8 mouse cellular contexts compared by ENCODE assay signal in the genomic region with DNA sequence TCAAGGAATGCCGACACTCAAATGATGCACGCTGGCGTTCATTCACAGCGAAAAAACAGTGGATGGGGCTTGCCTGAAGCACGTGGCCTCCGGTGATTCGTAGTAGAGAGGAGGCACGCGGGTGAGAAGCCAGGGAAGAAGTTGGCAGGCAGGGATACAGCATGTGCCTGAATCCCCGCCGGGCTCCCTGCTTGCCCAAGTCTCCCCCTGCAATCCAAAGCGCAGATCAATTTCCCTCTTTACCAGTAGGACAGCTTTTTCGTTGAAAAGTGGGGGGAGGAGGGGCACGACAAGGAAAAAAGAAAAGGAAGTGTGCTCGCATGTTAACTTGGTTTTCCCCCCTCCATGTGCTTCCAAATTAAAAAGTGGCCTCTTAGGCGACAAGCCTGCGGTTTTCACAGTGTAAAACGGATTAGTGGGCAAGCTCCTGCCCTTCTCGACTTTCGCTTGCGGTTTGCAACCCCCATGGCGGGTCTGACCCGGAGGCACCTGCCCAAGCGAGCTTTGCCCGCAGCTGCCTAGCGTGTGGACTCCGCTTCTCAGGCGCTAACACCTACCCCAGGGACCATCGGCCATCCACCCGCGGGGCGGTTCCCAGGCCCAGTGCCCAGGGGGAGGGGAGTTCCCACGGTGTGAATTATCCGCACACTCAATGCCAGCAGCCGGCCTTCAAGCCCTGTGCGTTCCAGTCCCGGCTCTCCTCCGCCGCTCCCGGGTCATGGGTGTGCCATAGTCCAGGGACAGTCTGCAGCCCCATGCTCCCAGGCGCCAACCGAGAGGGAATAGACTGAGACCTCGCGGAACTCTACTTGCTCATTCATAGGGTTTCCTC. TPM values are rescaled to one million over a fixed set of nuclear protein-coding genes. Genes with fewer than 3 reads are reported as not detected.
DNase-seq lines count a peak whose midpoint lies in the region; ATAC-seq and TF ChIP-seq lines count a peak whose summit lies in the region.

No protein-coding gene starts in this region.

- ATAC-seq in embryonic facial prominence, embryonic 14.5 days (ENCODE audit: low read depth), result peak; percentile 11
- ATAC-seq in heart, embryonic 14.5 days (ENCODE audit: insufficient number of reproducible peaks, insufficient read depth, low FRiP score, low read depth), result 0 out of 2 replicates have a peak, but pooled peaks have one; percentile 8
- peak; percentile 4 for ATAC-seq in kidney, postnatal 0 days (replicated peaks; ENCODE audit: low FRiP score, low read depth)
- ATAC-seq in megakaryocyte, adult 5-6 weeks (ENCODE audit: poor library complexity, severe bottlenecking), result peak; percentile 6; the same call in 1 of the 2 replicates

- H3K36me3 ChIP-seq in embryonic facial prominence, embryonic 14.5 days (ENCODE audit: control insufficient read depth, insufficient read depth, low read length), result no peaks in the 10 kb centered on the region
- H3K36me3 ChIP-seq in heart, embryonic 14.5 days (ENCODE audit: control insufficient read depth, insufficient read depth, low read length), result no peaks in the 10 kb centered on the region
- H3K36me3 ChIP-seq in kidney, postnatal 0 days (ENCODE audit: insufficient read depth, low read length), result no peaks in the 10 kb centered on the region

- under 1% methylated on average over 43 of the region's 44 CpGs for WGBS in embryonic facial prominence, embryonic 14.5 days
- under 1% methylated on average over 44 of the region's 44 CpGs for WGBS in heart, embryonic 14.5 days
- under 1% methylated on average over 44 of the region's 44 CpGs for WGBS in kidney, postnatal 0 days

- no peak for TF ChIP-seq CTCF in kidney, postnatal 0 days (IDR thresholded peaks at IDR 0.05; ENCODE audit: low read depth)

- H3K4me1 ChIP-seq in embryonic facial prominence, embryonic 14.5 days (ENCODE audit: control insufficient read depth, insufficient read depth, low read length), result peaks cover 13% of the 10 kb centered on the region
- H3K4me1 ChIP-seq in heart, embryonic 14.5 days (ENCODE audit: control insufficient read depth in 2 of 2, insufficient read depth in 2 of 2, low read length in 2 of 2), result peaks cover 3 to 5% of the 10 kb centered on the region in 2 experiments; a peak in 3 of 4 replicates
- peaks cover 7% of the 10 kb centered on the region; the same call in 1 of the 2 replicates for H3K4me1 ChIP-seq in kidney, postnatal 0 days (replicated peaks; ENCODE audit: insufficient read depth, low read length)

- H3K4me2 ChIP-seq in embryonic facial prominence, embryonic 14.5 days (ENCODE audit: low read depth, low read length), result peak overlapping the region; percentile 97
- peak overlapping the region; percentile 96 for H3K4me2 ChIP-seq in heart, embryonic 14.5 days (ENCODE audit: low read length)
- H3K4me2 ChIP-seq in kidney, postnatal 0 days (ENCODE audit: low read length), result peak overlapping the region; percentile 99

- peak overlapping the region; percentile 46 for H3K9ac ChIP-seq in embryonic facial prominence, embryonic 14.5 days (ENCODE audit: low read depth, low read length)
- peak overlapping the region; percentile 96 for H3K9ac ChIP-seq in heart, embryonic 14.5 days (ENCODE audit: low read length)
- H3K9ac ChIP-seq in kidney, postnatal 0 days (ENCODE audit: low read depth, low read length), result peak overlapping the region; percentile 84

- peak overlapping the region; percentile 96; the same call in 1 of the 2 replicates for H3K27ac ChIP-seq in embryonic facial prominence, embryonic 14.5 days (replicated peaks; ENCODE audit: low read depth, low read length)
- peak overlapping the region in 1 of 2 experiments; percentile 65; a peak in 2 of 4 replicates for H3K27ac ChIP-seq in heart, embryonic 14.5 days (replicated peaks in 1 of 2; ENCODE audit: control insufficient read depth in 1 of 2, insufficient read depth in 1 of 2, low read depth in 2 of 2, low read length in 2 of 2)
- H3K27ac ChIP-seq in kidney, postnatal 0 days, result peak overlapping the region; percentile 47; the same call in 1 of the 2 replicates

- H3K4me3 ChIP-seq in embryonic facial prominence, embryonic 14.5 days (ENCODE audit: low read depth, low read length), result peak overlapping the region; percentile 62
- peak overlapping the region; percentile 50 to 76 for H3K4me3 ChIP-seq in heart, embryonic 14.5 days (ENCODE audit: control insufficient read depth in 1 of 2, insufficient read depth in 1 of 2, low read depth in 1 of 2, low read length in 2 of 2)
- peak overlapping the region; percentile 66 for H3K4me3 ChIP-seq in kidney, postnatal 0 days (replicated peaks; ENCODE audit: low read depth, low read length)

- no peaks in the 10 kb centered on the region for H3K9me3 ChIP-seq in embryonic facial prominence, embryonic 14.5 days (ENCODE audit: control insufficient read depth, low read length)
- H3K9me3 ChIP-seq in heart, embryonic 14.5 days (ENCODE audit: control insufficient read depth, low read length), result no peaks in the 10 kb centered on the region
- H3K9me3 ChIP-seq in kidney, postnatal 0 days (replicated peaks; ENCODE audit: low read length), result no peaks in the 10 kb centered on the region

- DNase-seq in CD4-positive helper T cell, adult 2 months (ENCODE audit: low read depth, low spot score), result peak; percentile 40
- peak; percentile 86 for DNase-seq in adrenal gland, adult 2 months
- peak; percentile 85 for DNase-seq in embryonic facial prominence, embryonic 14.5 days (ENCODE audit: low spot score)
- DNase-seq in kidney, postnatal 0 days (ENCODE audit: low spot score), result peak; percentile 68
- peak; percentile 22 to 42 for DNase-seq in right cerebral cortex, postnatal 36 days (ENCODE audit: low spot score in 2 of 2)
- DNase-seq in T-cell, adult 2 months (ENCODE audit: low spot score), result no peak

- no peaks in the 10 kb centered on the region for H3K27me3 ChIP-seq in embryonic facial prominence, embryonic 14.5 days (replicated peaks; ENCODE audit: control insufficient read depth, insufficient read depth, low read length)
- H3K27me3 ChIP-seq in heart, embryonic 14.5 days (ENCODE audit: control insufficient read depth, insufficient read depth, low read length), result no peaks in the 10 kb centered on the region
- H3K27me3 ChIP-seq in kidney, postnatal 0 days (ENCODE audit: insufficient read depth, low read length), result no peaks in the 10 kb centered on the region

RNA-seq across cellular contexts. Expression of a gene that starts 11.2 kb away (rescaled TPM):
- total RNA-seq in adrenal gland, adult 2 months (2021), result 1 to 10 TPM in 1 of 2 experiments, under 1 TPM in 1; 0.92 to 3.3 TPM
- polyA plus RNA-seq in adrenal gland, adult 2 months (2012; rRNA removed), result 0.42 and 0.70 TPM in 2 replicates
- 6.9 and 9.1 TPM in 2 replicates for polyA plus RNA-seq in embryonic facial prominence, embryonic 14.5 days (2014; fragmentation: Nextera tagmentation; extraction: Ambion mirVana)
- 5.8 and 8.9 TPM in 2 replicates for polyA plus RNA-seq in heart, embryonic 14.5 days (2014; fragmentation: Nextera tagmentation; extraction: Ambion mirVana)
- 14.9 and 17.9 TPM in 2 replicates for polyA plus RNA-seq in kidney, postnatal 0 days (2015; fragmentation: Nextera tagmentation; extraction: Ambion mirVana)
- not detected in 2 replicates for total RNA-seq in megakaryocyte, adult 5-6 weeks (2015)
- total RNA-seq in megakaryocyte, adult 5-6 weeks (2017), result 0.22 and 0.24 TPM in 2 replicates

RNA-seq across cellular contexts. Expression of a gene that starts 22.5 kb away (rescaled TPM):
- 1 to 10 TPM; 2.3 to 3.8 TPM for total RNA-seq in adrenal gland, adult 2 months (2021)
- polyA plus RNA-seq in adrenal gland, adult 2 months (2012; rRNA removed), result 1.8 and 3.1 TPM in 2 replicates
- polyA plus RNA-seq in embryonic facial prominence, embryonic 14.5 days (2014; fragmentation: Nextera tagmentation; extraction: Ambion mirVana), result 4.0 and 5.8 TPM in 2 replicates
- polyA plus RNA-seq in heart, embryonic 14.5 days (2014; fragmentation: Nextera tagmentation; extraction: Ambion mirVana), result 4.7 and 6.4 TPM in 2 replicates
- 7.7 and 7.8 TPM in 2 replicates for polyA plus RNA-seq in kidney, postnatal 0 days (2015; fragmentation: Nextera tagmentation; extraction: Ambion mirVana)
- 0.09 TPM in 1 of 2 replicates, not detected in the other for total RNA-seq in megakaryocyte, adult 5-6 weeks (2015)
- not detected in 2 replicates for total RNA-seq in megakaryocyte, adult 5-6 weeks (2017)

RNA-seq across cellular contexts. Expression of a gene that starts 28.7 kb away (rescaled TPM):
- 10 to 100 TPM; 42.8 to 44.6 TPM for total RNA-seq in adrenal gland, adult 2 months (2021)
- 22.6 and 23.2 TPM in 2 replicates for polyA plus RNA-seq in adrenal gland, adult 2 months (2012; rRNA removed)
- 27.4 and 32.1 TPM in 2 replicates for polyA plus RNA-seq in embryonic facial prominence, embryonic 14.5 days (2014; fragmentation: Nextera tagmentation; extraction: Ambion mirVana)
- 24.4 and 27.1 TPM in 2 replicates for polyA plus RNA-seq in heart, embryonic 14.5 days (2014; fragmentation: Nextera tagmentation; extraction: Ambion mirVana)
- polyA plus RNA-seq in kidney, postnatal 0 days (2015; fragmentation: Nextera tagmentation; extraction: Ambion mirVana), result 48.9 and 49.2 TPM in 2 replicates
- total RNA-seq in megakaryocyte, adult 5-6 weeks (2015), result 41.5 and 50.7 TPM in 2 replicates
- 47.3 and 52.8 TPM in 2 replicates for total RNA-seq in megakaryocyte, adult 5-6 weeks (2017)

RNA-seq across cellular contexts. Expression of a gene that starts 29.6 kb away (rescaled TPM):
- total RNA-seq in adrenal gland, adult 2 months (2021), result not detected
- polyA plus RNA-seq in adrenal gland, adult 2 months (2012; rRNA removed), result not detected in 2 replicates
- not detected in 2 replicates for polyA plus RNA-seq in embryonic facial prominence, embryonic 14.5 days (2014; fragmentation: Nextera tagmentation; extraction: Ambion mirVana)
- not detected in 2 replicates for polyA plus RNA-seq in heart, embryonic 14.5 days (2014; fragmentation: Nextera tagmentation; extraction: Ambion mirVana)
- not detected in 2 replicates for polyA plus RNA-seq in kidney, postnatal 0 days (2015; fragmentation: Nextera tagmentation; extraction: Ambion mirVana)
- total RNA-seq in megakaryocyte, adult 5-6 weeks (2015), result not detected in 2 replicates
- total RNA-seq in megakaryocyte, adult 5-6 weeks (2017), result not detected in 2 replicates

Comparison
In these comparisons a context has a peak if more than half of its experiments do, and no peak if none do; other contexts are left out.
1. H3K9ac ChIP-seq: peak in every context shown above with its lines; median percentile 96 in heart, embryonic 14.5 days; 84 in kidney, postnatal 0 days; 46 in embryonic facial prominence, embryonic 14.5 days.